Mouse (Mus musculus): Measurements from ENCODE around the gene Bcl11b. TPM values are rescaled to one million over a fixed set of nuclear protein-coding genes. Genes with fewer than 3 reads are reported as not detected.

Bcl11b gene
- total and polyA plus RNA-seq, 2 experiments from 2014 or later = 70.1 to 122 TPM

DNA sequence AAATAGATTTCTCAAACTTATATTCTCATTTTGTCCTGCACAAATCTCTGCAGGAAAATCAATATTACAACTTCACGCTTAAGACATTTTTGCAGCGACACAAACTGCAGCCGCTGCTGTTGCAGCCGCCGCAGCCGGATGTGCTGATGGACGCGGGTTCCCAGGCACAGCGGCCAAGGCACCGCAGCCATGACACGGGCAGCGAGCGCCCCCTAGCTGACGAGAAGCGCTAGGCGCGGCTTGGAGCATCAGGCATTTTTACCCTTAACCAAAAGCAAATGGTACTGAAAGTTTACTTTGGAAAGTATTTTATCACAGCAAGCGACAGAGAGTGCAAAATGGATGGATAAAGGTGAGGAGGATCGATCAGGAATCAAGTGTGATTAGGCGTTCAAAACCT is 4.7 kb downstream of the Bcl11b start:
- Histone ChIP-seq H3K4me1 (ENCODE audit: insufficient read depth) (peaks cover 3% of the 10 kb centered on the region; the same call in 1 of the 2 replicates), H3K27ac (ENCODE audit: low read depth, low read length) (peak overlapping the region; percentile 97), H3K9ac (peak overlapping the region; percentile 92), H3K4me3 (ENCODE audit: low read depth, low read length) (peak overlapping the region; percentile 75), H3K36me3 (ENCODE audit: insufficient read depth) (no peaks in the 10 kb centered on the region), H3K4me2 (ENCODE audit: low read depth) (peak overlapping the region; percentile 88), H3K27me3 (ENCODE audit: insufficient read depth, low read length) (no peaks in the 10 kb centered on the region), H3K9me3 (ENCODE audit: low read length) (no peaks in the 10 kb centered on the region)
- DNase-seq (peak; percentile 94), ATAC-seq (peak; percentile 42; the same call in 1 of the 2 replicates)
- TF ChIP-seq CTCF (IDR thresholded peaks at IDR 0.05; ENCODE audit: low read depth) = peak; percentile 99
- under 1% methylated on average over 20 of the region's 20 CpGs for WGBS

DNA sequence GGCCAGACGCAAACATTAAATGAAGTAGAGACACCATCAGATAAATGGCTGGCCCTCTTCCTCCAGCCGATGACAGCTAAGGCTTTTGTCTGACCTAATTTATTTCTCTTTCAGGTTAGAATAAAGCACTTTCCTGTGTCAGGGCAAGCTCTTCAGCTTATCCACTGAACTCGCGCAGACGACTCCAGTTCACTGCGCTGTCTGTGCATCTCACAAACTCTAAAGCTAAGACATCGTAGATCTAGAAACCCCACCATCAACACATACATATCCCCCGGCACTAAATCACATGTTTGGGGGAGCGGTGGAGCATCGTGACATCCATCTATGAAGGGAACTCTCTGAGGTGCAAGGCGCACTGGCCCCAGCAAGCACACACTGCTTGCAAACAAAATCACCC is 5.5 kb downstream of the Bcl11b start:
- peaks cover 3% of the 10 kb centered on the region; the same call in 1 of the 2 replicates for H3K4me1 ChIP-seq (ENCODE audit: insufficient read depth)
- H3K4me2 ChIP-seq (ENCODE audit: low read depth) = peak overlapping the region; percentile 88
- DNase-seq = peak; percentile 55
- no peak for ATAC-seq
- no peaks in the 10 kb centered on the region for H3K9me3 ChIP-seq (ENCODE audit: low read length)
- 46% methylated on average over 11 of the region's 11 CpGs for WGBS
- no peaks in the 10 kb centered on the region for H3K36me3 ChIP-seq (ENCODE audit: insufficient read depth)
- TF ChIP-seq CTCF (IDR thresholded peaks at IDR 0.05; ENCODE audit: low read depth) = no peak
- peak overlapping the region; percentile 97 for H3K27ac ChIP-seq (ENCODE audit: low read depth, low read length)
- peak overlapping the region; percentile 75 for H3K4me3 ChIP-seq (ENCODE audit: low read depth, low read length)
- peak overlapping the region; percentile 57 for H3K9ac ChIP-seq
- H3K27me3 ChIP-seq (ENCODE audit: insufficient read depth, low read length) = no peaks in the 10 kb centered on the region

DNA sequence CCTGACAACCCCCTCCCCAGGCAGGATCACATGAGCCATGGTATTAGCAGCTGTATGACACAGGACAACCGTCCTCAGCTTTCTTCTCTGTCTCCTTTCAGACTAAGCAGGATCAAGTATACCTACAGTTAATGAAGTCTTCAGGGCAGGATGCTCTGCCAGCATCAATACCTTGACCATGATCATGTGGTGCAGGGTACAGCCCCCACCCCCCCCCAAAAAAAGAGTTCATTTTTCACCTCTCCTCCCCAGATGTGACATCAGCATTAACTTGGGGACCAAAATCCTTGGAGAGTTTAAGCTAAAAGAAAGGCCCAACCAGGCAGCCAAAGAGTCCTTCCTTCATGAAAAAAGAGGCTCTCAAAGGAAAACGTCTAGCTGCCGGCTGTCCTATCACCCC is 6.2 kb downstream of the Bcl11b start:
- Histone ChIP-seq H3K36me3 (ENCODE audit: insufficient read depth) (no peaks in the 10 kb centered on the region), H3K27ac (ENCODE audit: low read depth, low read length) (peak overlapping the region; percentile 97), H3K4me2 (ENCODE audit: low read depth) (peak overlapping the region; percentile 88), H3K4me1 (ENCODE audit: insufficient read depth) (peaks cover 6% of the 10 kb centered on the region; the same call in 1 of the 2 replicates), H3K27me3 (ENCODE audit: insufficient read depth, low read length) (no peaks in the 10 kb centered on the region), H3K4me3 (ENCODE audit: low read depth, low read length) (peak overlapping the region; percentile 75), H3K9me3 (ENCODE audit: low read length) (no peaks in the 10 kb centered on the region), H3K9ac (peak overlapping the region; percentile 57)
- ATAC-seq (no peak), DNase-seq (peak; percentile 21)
- no peak for TF ChIP-seq CTCF (IDR thresholded peaks at IDR 0.05; ENCODE audit: low read depth)
- WGBS = 22% methylated on average over 3 of the region's 3 CpGs

DNA sequence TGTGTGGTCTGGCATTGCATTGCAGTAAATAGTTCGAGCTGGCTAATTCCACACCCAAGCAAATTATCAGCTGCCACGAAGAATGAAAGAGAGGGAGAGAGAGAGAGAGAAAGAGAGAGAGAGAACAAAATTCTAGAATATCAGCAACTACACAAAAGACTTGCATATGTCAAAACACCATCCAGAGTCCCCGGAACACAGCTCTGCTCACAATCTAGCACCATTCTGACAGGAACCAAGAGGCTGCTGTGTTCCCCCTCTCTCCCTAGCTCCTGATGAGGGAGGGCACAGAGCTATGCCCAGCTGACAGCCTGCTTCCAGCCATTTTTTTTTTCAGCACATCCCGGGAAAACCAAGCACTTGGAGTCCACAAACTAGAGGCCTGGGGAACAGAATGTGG is 6.6 kb downstream of the Bcl11b start:
- no peaks in the 10 kb centered on the region for H3K36me3 ChIP-seq (ENCODE audit: insufficient read depth)
- ATAC-seq (peak; percentile 53; the same call in 1 of the 2 replicates), DNase-seq (peak; percentile 47)
- H3K27me3 ChIP-seq (ENCODE audit: insufficient read depth, low read length) = no peaks in the 10 kb centered on the region
- H3K4me2 ChIP-seq (ENCODE audit: low read depth) = peak overlapping the region; percentile 88
- peak overlapping the region; percentile 97 for H3K27ac ChIP-seq (ENCODE audit: low read depth, low read length)
- TF ChIP-seq CTCF (IDR thresholded peaks at IDR 0.05; ENCODE audit: low read depth) = no peak
- peaks cover 6% of the 10 kb centered on the region; the same call in 1 of the 2 replicates for H3K4me1 ChIP-seq (ENCODE audit: insufficient read depth)
- no peaks in the 10 kb centered on the region for H3K9me3 ChIP-seq (ENCODE audit: low read length)
- H3K4me3 ChIP-seq (ENCODE audit: low read depth, low read length) = peak overlapping the region; percentile 75
- 19% methylated on average over 4 of the region's 4 CpGs for WGBS
- peak overlapping the region; percentile 57 for H3K9ac ChIP-seq

DNA sequence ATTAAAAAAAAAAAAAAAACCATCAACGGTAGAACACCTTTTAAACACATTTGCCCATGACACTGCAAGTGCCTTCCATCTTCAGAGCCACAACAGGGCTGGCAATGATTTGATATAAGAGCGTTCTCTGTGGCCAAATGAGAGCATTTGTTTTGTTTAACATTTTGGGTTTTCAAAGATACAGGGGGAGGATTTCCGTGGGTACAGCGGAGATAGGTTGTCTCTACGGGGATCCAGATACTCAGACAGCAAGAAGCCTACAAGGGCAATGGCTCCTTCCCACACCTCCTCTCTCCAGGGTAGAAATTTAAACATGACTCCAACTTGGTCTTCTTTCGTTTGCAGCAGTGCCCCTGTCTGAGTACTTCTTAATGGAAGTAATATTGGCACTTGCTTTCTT is 7.2 kb downstream of the Bcl11b start:
- Histone ChIP-seq H3K9ac (peak overlapping the region; percentile 57), H3K27me3 (ENCODE audit: insufficient read depth, low read length) (no peaks in the 10 kb centered on the region), H3K4me2 (ENCODE audit: low read depth) (peak overlapping the region; percentile 88), H3K9me3 (ENCODE audit: low read length) (no peaks in the 10 kb centered on the region), H3K4me3 (ENCODE audit: low read depth, low read length) (peak overlapping the region; percentile 24; the same call in 1 of the 2 replicates), H3K27ac (ENCODE audit: low read depth, low read length) (peak overlapping the region; percentile 77), H3K4me1 (ENCODE audit: insufficient read depth) (peaks cover 6% of the 10 kb centered on the region; the same call in 1 of the 2 replicates), H3K36me3 (ENCODE audit: insufficient read depth) (no peaks in the 10 kb centered on the region)
- no peak for TF ChIP-seq CTCF (IDR thresholded peaks at IDR 0.05; ENCODE audit: low read depth)
- 47% methylated on average over 6 of the region's 6 CpGs for WGBS
- no peak for ATAC-seq
- peak; percentile 46 for DNase-seq

DNA sequence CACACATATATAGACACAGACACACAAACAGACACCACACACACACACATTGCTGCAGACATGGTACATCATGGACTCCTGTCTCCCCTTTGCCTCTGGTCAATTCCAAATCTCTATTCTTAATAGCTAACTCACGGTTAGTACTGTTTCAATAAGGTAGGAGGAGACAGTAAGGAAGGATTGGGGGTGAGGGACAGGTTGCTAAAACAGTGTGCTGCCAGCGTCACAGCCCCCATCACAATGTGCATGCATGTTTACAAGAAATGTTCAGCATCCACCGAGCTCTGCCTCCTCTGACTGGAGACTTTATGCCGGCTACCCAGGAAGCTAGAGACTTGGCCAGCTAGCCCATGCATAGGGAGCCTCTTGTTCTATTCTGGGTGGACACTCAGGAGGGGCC is 9.0 kb downstream of the Bcl11b start:
- H3K4me1 ChIP-seq (ENCODE audit: insufficient read depth) = peaks cover 10% of the 10 kb centered on the region
- H3K36me3 ChIP-seq (ENCODE audit: insufficient read depth) = peaks cover 1% of the 10 kb centered on the region; the same call in 1 of the 2 replicates
- peak overlapping the region; percentile 77 for H3K27ac ChIP-seq (ENCODE audit: low read depth, low read length)
- no peaks in the 10 kb centered on the region for H3K9me3 ChIP-seq (ENCODE audit: low read length)
- TF ChIP-seq CTCF (IDR thresholded peaks at IDR 0.05; ENCODE audit: low read depth) = no peak
- ATAC-seq = no peak
- H3K9ac ChIP-seq = peak overlapping the region; percentile 40
- peak overlapping the region; percentile 88 for H3K4me2 ChIP-seq (ENCODE audit: low read depth)
- no peak for DNase-seq
- 36% methylated on average over 4 of the region's 4 CpGs for WGBS
- peak overlapping the region; percentile 24 for H3K4me3 ChIP-seq (ENCODE audit: low read depth, low read length)
- H3K27me3 ChIP-seq (ENCODE audit: insufficient read depth, low read length) = no peaks in the 10 kb centered on the region

DNA sequence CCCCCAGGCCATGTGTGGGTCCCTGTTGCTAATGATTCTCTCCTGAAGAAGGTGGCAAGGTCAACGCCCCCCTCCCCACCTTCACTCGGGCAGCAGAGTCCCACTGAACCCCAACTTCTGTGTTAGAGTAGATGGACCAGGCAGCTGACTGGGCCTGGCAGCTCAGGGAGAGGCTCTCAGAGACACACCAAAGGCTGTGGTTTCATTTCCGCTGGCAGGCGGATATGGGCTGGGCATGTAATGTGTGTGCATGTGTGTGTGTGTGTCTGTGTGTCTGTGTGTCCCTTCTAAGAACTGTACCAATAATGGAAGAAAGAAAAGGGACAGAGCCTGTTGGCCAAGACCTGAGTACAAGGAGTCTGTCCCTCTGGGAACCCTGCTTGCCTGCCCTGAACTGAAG is 10.4 kb downstream of the Bcl11b start:
- Histone ChIP-seq H3K27me3 (ENCODE audit: insufficient read depth, low read length) (no peaks in the 10 kb centered on the region), H3K4me2 (ENCODE audit: low read depth) (peak overlapping the region; percentile 88), H3K27ac (ENCODE audit: low read depth, low read length) (peak overlapping the region; percentile 62), H3K4me1 (ENCODE audit: insufficient read depth) (peaks cover 16% of the 10 kb centered on the region), H3K9ac (peak overlapping the region; percentile 40), H3K4me3 (ENCODE audit: low read depth, low read length) (peak overlapping the region; percentile 16), H3K36me3 (ENCODE audit: insufficient read depth) (peaks cover 9% of the 10 kb centered on the region), H3K9me3 (ENCODE audit: low read length) (no peaks in the 10 kb centered on the region)
- WGBS = 66% methylated on average over 4 of the region's 4 CpGs
- TF ChIP-seq CTCF (IDR thresholded peaks at IDR 0.05; ENCODE audit: low read depth) = no peak
- DNase-seq = no peak
- no peak for ATAC-seq

Measured in forebrain, postnatal 0 days (tissue).